Mouse (Mus musculus): Measurements from ENCODE around the gene Fam53b.

DNA sequence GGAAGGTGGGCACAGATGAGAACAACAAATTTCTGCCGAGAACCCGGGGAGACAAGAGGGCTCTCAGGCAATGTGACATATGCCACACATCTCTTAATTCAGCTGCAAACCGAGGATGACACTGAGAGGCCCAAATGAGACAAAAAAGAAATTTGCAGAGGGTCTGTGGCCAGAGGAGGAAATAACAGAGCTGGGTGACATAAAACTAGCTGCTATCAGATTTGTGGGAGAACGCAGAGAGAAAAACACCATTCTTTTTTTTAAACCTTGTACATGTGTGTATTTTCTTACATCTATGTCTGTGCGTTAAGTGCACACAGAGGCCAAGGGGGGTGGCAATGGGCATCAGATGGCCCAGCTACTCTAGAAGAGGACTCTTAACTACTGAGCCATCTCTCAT is 18.5 kb downstream of the Fam53b start:
- no peak for TF ChIP-seq POLR2A (IDR thresholded peaks at IDR 0.05; ENCODE audit: borderline replicate concordance, control insufficient read depth, low read depth, low read length)
- no peak for TF ChIP-seq CTCF (IDR thresholded peaks at IDR 0.05; ENCODE audit: control insufficient read depth, insufficient read depth, low read length)
